Mouse (Mus musculus): ENCODE results near the gene Cby3. TPM values are rescaled to one million over a fixed set of nuclear protein-coding genes. Genes with fewer than 3 reads are reported as not detected.

Gene Cby3
- polyA plus RNA-seq, 1 experiment from 2014 or later: 1.3 TPM

GRCm38 (mm10) chr11:50371399-50371841, 17.2 kb downstream of the Cby3 start:
- Histone ChIP-seq H3K9me3 (replicated peaks; ENCODE audit: control insufficient read depth, low read length, poor library complexity, severe bottlenecking) (no peaks in the 10 kb centered on the region), H3K27ac (ENCODE audit: low read length) (peak overlapping the region; percentile 95), H3K4me1 (ENCODE audit: control insufficient read depth, insufficient read depth, low read length) (peaks cover 11% of the 10 kb centered on the region), H3K36me3 (ENCODE audit: control insufficient read depth, insufficient read depth, low read length) (no peaks in the 10 kb centered on the region), H3K9ac (ENCODE audit: low read depth, low read length) (peak overlapping the region; percentile 72), H3K27me3 (ENCODE audit: control insufficient read depth, insufficient read depth, low read depth, low read length) (no peaks in the 10 kb centered on the region), H3K4me3 (ENCODE audit: low read depth, low read length) (peak overlapping the region; percentile 37), H3K4me2 (ENCODE audit: low read length) (peak overlapping the region; percentile 65)
- 1% methylated on average over 18 of the region's 18 CpGs for WGBS
- ATAC-seq: peak; percentile 68; the same call in 1 of the 2 replicates

DNA sequence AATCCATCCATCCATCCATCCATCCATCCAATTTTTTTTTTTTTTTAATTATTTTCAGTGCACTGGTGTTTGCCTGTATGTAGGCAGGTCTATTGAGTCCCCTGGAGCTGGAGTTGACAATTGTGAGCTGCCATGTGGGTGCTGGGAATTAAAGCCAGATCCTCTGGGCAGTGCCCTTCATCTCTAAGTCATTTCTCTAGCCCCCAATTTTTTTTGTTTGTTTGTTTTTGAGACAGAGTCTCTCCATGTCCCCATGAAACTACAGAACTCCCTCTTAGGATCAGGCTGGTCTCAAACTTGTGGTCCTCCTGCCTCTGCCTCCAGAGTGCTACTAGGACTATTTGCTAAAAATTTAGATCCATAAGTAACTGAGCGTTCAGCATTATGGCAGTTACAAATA, 17.6 kb downstream of the Cby3 start:
- H3K27me3 ChIP-seq (ENCODE audit: control insufficient read depth, insufficient read depth, low read depth, low read length): no peaks in the 10 kb centered on the region
- 94% methylated on average over 1 of the region's 1 CpGs for WGBS
- no peak for ATAC-seq

GRCm38 (mm10) chr11:50373086-50373485, 18.8 kb downstream of the Cby3 start:
- peaks cover 12% of the 10 kb centered on the region for H3K4me1 ChIP-seq (ENCODE audit: control insufficient read depth, insufficient read depth, low read length)
- no peak for ATAC-seq
- H3K4me2 ChIP-seq (ENCODE audit: low read length): no peak overlapping the region
- no peaks in the 10 kb centered on the region for H3K9me3 ChIP-seq (replicated peaks; ENCODE audit: control insufficient read depth, low read length, poor library complexity, severe bottlenecking)
- no peaks in the 10 kb centered on the region for H3K27me3 ChIP-seq (ENCODE audit: control insufficient read depth, insufficient read depth, low read depth, low read length)
- H3K9ac ChIP-seq (ENCODE audit: low read depth, low read length): no peak overlapping the region
- no peak overlapping the region for H3K4me3 ChIP-seq (ENCODE audit: low read depth, low read length)
- no peaks in the 10 kb centered on the region for H3K36me3 ChIP-seq (ENCODE audit: control insufficient read depth, insufficient read depth, low read length)
- H3K27ac ChIP-seq (ENCODE audit: low read length): no peak overlapping the region

More for the DNA sequence above, 17.6 kb downstream of the Cby3 start:
- Histone ChIP-seq H3K4me3 (ENCODE audit: low read depth, low read length) (peak overlapping the region; percentile 37; the same call in 1 of the 2 replicates), H3K27ac (ENCODE audit: low read length) (peak overlapping the region; percentile 95), H3K9me3 (replicated peaks; ENCODE audit: control insufficient read depth, low read length, poor library complexity, severe bottlenecking) (no peaks in the 10 kb centered on the region), H3K9ac (ENCODE audit: low read depth, low read length) (peak overlapping the region; percentile 72), H3K4me1 (ENCODE audit: control insufficient read depth, insufficient read depth, low read length) (peaks cover 12% of the 10 kb centered on the region), H3K4me2 (ENCODE audit: low read length) (peak overlapping the region; percentile 65), H3K36me3 (ENCODE audit: control insufficient read depth, insufficient read depth, low read length) (no peaks in the 10 kb centered on the region)

DNA sequence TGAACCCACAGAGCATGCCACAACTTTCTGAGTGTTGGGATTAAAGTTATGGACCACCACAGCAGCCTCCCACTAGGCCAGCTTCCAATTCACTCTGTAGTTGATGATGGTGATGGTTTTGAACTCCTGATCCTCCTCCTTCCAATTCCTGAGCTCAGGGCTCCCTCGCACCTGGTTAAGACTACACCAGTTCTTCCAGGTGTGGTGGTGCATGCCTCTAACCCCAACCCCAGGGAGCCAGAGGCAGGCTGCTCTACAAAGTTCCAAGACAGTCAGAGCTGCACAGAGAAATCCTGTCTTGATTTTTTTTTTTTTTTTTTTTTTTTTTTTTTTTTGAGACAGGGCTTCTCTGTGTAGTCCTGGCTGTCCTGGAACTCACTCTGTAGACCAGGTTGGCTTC, 19.4 kb downstream of the Cby3 start:
- Histone ChIP-seq H3K9me3 (replicated peaks; ENCODE audit: control insufficient read depth, low read length, poor library complexity, severe bottlenecking) (no peaks in the 10 kb centered on the region), H3K4me1 (ENCODE audit: control insufficient read depth, insufficient read depth, low read length) (peaks cover 12% of the 10 kb centered on the region), H3K4me3 (ENCODE audit: low read depth, low read length) (no peak overlapping the region), H3K36me3 (ENCODE audit: control insufficient read depth, insufficient read depth, low read length) (no peaks in the 10 kb centered on the region), H3K9ac (ENCODE audit: low read depth, low read length) (no peak overlapping the region), H3K4me2 (ENCODE audit: low read length) (no peak overlapping the region), H3K27ac (ENCODE audit: low read length) (no peak overlapping the region), H3K27me3 (ENCODE audit: control insufficient read depth, insufficient read depth, low read depth, low read length) (no peaks in the 10 kb centered on the region)
- ATAC-seq: no peak
- WGBS: 96% methylated on average over 1 of the region's 1 CpGs

- no peaks in the 10 kb centered on the region for H3K9me3 ChIP-seq (replicated peaks; ENCODE audit: control insufficient read depth, low read length, poor library complexity, severe bottlenecking)
- H3K4me3 ChIP-seq (ENCODE audit: low read depth, low read length): no peak overlapping the region
- H3K4me2 ChIP-seq (ENCODE audit: low read length): no peak overlapping the region
- H3K9ac ChIP-seq (ENCODE audit: low read depth, low read length): no peak overlapping the region
- no peaks in the 10 kb centered on the region for H3K27me3 ChIP-seq (ENCODE audit: control insufficient read depth, insufficient read depth, low read depth, low read length)
- H3K4me1 ChIP-seq (ENCODE audit: control insufficient read depth, insufficient read depth, low read length): peaks cover 18% of the 10 kb centered on the region
- WGBS: 68% methylated on average over 13 of the region's 13 CpGs
- ATAC-seq: no peak
- no peak overlapping the region for H3K27ac ChIP-seq (ENCODE audit: low read length)
- peaks cover 3% of the 10 kb centered on the region; the same call in 1 of the 2 replicates for H3K36me3 ChIP-seq (ENCODE audit: control insufficient read depth, insufficient read depth, low read length)
Observed at GRCm38 (mm10) chr11:50374286-50375015, 20.2 kb downstream of the Cby3 start.

DNA sequence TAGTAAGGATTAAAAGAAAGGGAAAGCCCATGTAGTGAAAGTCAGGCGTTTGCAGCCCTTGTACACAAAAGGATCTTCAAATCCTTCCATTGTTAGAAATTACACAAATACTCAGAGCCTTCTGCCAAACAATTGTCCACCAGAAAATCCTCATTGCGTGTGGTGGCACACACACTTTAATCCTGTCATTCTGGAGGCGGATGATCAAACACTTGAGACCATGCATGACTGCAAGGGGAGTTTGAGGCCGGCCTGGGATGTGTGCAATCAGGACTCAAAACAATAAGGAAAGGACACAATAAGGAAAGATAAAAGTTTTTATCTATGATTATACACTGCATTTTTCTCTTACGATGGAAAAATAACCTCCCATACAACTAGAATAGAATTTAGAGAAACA, 21.2 kb downstream of the Cby3 start:
- H3K4me3 ChIP-seq (ENCODE audit: low read depth, low read length): no peak overlapping the region
- no peaks in the 10 kb centered on the region for H3K27me3 ChIP-seq (ENCODE audit: control insufficient read depth, insufficient read depth, low read depth, low read length)
- no peak overlapping the region for H3K9ac ChIP-seq (ENCODE audit: low read depth, low read length)
- ATAC-seq: no peak
- no peak overlapping the region for H3K27ac ChIP-seq (ENCODE audit: low read length)
- peaks cover 7% of the 10 kb centered on the region; the same call in 1 of the 2 replicates for H3K36me3 ChIP-seq (ENCODE audit: control insufficient read depth, insufficient read depth, low read length)
- no peaks in the 10 kb centered on the region for H3K9me3 ChIP-seq (replicated peaks; ENCODE audit: control insufficient read depth, low read length, poor library complexity, severe bottlenecking)
- 21% methylated on average over 5 of the region's 5 CpGs for WGBS
- H3K4me2 ChIP-seq (ENCODE audit: low read length): no peak overlapping the region
- H3K4me1 ChIP-seq (ENCODE audit: control insufficient read depth, insufficient read depth, low read length): peaks cover 24% of the 10 kb centered on the region

DNA sequence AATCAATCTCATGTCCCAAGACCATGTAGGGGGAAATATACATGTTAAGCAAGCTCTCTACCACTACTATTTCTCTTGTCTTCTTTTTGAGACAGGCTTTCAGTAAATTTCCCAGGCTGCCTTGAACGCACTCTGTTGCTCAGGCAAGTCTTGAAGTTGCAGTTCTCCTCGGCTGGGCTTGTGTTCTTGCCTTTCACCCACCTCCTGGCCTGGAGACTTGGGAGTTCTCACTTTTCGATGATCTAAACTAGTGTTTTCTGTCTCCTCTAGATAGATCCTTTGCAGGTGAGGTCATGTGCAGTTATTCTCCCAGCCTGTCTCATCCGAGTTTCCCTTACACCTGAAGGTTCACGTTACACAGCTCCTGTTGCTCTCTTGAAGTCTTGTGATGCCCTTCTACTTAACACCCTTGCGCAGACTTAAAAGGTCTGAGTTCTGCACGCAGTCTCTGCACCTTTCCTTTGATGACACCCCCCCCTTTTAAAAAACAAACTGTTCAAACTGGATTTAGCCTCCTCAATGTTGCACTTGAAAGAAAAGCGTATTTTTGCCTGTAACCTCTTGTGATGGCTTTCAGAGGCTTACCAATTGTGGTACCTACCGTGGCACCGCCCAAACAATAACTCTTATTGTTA, 22.0 kb downstream of the Cby3 start:
- no peak for ATAC-seq
- peak overlapping the region; percentile 95 for H3K4me2 ChIP-seq (ENCODE audit: low read length)
- peaks cover 7% of the 10 kb centered on the region; the same call in 1 of the 2 replicates for H3K36me3 ChIP-seq (ENCODE audit: control insufficient read depth, insufficient read depth, low read length)
- H3K4me3 ChIP-seq (ENCODE audit: low read depth, low read length): peak overlapping the region; percentile 95
- no peaks in the 10 kb centered on the region for H3K27me3 ChIP-seq (ENCODE audit: control insufficient read depth, insufficient read depth, low read depth, low read length)
- peak overlapping the region; percentile 95 for H3K9ac ChIP-seq (ENCODE audit: low read depth, low read length)
- peak overlapping the region; percentile 99 for H3K27ac ChIP-seq (ENCODE audit: low read length)
- 22% methylated on average over 10 of the region's 10 CpGs for WGBS
- H3K9me3 ChIP-seq (replicated peaks; ENCODE audit: control insufficient read depth, low read length, poor library complexity, severe bottlenecking): no peaks in the 10 kb centered on the region
- H3K4me1 ChIP-seq (ENCODE audit: control insufficient read depth, insufficient read depth, low read length): peaks cover 20% of the 10 kb centered on the region

DNA sequence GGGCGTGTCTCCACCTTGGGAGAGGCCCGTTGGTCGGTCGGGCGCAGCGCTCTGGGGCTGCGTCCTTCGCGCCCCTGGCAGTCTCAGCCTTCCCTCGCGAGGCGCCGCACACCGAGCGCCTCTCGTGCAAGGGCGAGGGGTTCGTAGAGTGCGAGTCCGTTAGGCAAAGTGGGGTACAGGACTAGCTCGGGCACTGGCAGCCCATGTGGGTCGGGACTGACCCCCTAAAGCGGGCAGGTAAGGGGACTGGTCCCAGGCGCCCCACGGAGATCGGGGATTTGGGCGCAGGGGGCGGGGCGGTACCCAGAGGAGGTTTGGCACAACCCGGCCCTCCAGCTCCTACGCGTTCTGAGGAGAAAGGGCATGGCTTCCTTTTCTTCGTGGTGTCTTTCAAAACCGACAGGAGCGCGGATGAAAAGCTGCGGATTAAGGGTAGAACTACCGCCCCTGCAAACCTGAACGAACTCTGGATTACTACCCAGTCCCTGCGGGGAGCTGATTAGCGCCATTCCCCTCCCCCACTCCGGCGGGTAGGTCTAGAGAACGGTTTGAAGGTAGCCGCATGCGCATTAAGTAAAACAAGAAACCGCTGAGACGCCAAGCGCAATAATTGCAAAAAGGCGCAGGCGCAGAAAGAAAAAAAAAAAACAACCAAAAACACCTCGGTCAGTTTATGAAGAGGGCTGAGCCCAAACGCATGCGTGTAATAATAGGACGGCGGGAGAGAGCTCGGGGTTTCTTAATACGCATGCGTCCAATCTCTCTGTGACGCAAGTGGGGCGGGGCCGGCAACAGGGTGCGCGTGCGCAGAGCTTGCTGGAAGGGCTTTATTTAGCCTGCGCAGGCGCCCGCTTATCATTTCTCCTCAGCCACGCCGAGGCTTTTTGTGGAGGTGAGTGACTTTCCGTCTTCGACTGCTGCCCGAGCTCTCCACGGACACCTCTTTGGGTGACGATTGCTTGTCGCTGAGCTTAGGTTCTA, 22.9 kb downstream of the Cby3 start, which contains the start of gene Hnrnph1:
Gene Hnrnph1, plus strand, starts transcription at position 80 of the 981 bp plus-strand sequence.
- ATAC-seq: peak; percentile 93
- H3K4me3 ChIP-seq (ENCODE audit: low read depth, low read length): peak within 1 kb of the TSS; percentile 95
- H3K27ac ChIP-seq (ENCODE audit: low read length): peak within 1 kb of the TSS; percentile 99
- peaks cover 22% of the 10 kb centered on the region for H3K4me1 ChIP-seq (ENCODE audit: control insufficient read depth, insufficient read depth, low read length)
- H3K9me3 ChIP-seq (replicated peaks; ENCODE audit: control insufficient read depth, low read length, poor library complexity, severe bottlenecking): no peaks in the 10 kb centered on the region
- WGBS: under 1% methylated on average over 76 of the region's 76 CpGs
- peaks cover 7% of the 10 kb centered on the region; the same call in 1 of the 2 replicates for H3K36me3 ChIP-seq (ENCODE audit: control insufficient read depth, insufficient read depth, low read length)
- H3K27me3 ChIP-seq (ENCODE audit: control insufficient read depth, insufficient read depth, low read depth, low read length): no peaks in the 10 kb centered on the region
- peak within 1 kb of the TSS; percentile 99 for H3K9ac ChIP-seq (ENCODE audit: low read depth, low read length)
- H3K4me2 ChIP-seq (ENCODE audit: low read length): peak within 1 kb of the TSS; percentile 95

All from midbrain, embryonic 16.5 days (tissue).